Mouse (Mus musculus) lung, embryonic 15.5 days (tissue): ENCODE results near the gene Lgr6. TPM values are rescaled to one million over a fixed set of nuclear protein-coding genes. Genes with fewer than 3 reads are reported as not detected.

ENCODE experiments used
- ATAC-seq: fragments of 200-750 bp; cut with Nextera tagmentation; 2 replicates; pipeline ENCODE4 v1.8.0; 2017; ENCODE audit warnings: moderate number of reproducible peaks, borderline replicate concordance; ENCODE audit not compliant: low FRiP score, low TSS enrichment; ENCODE audit errors: extremely low read depth
- H3K27ac ChIP-seq: fragments of 300-500 bp; sonication (generic); 2 replicates; pipeline ENCODE4 v1.5.1; 2015; ENCODE audit warnings: moderate library complexity, mild to moderate bottlenecking, inconsistent platforms
- H3K27me3 ChIP-seq: fragments of 300-500 bp; sonication (generic); 2 replicates; pipeline ENCODE4 v1.6.1; 2015; ENCODE audit warnings: inconsistent platforms
- H3K36me3 ChIP-seq: fragments of 300-500 bp; sonication (generic); 2 replicates; pipeline ENCODE4 v1.6.1; 2015; ENCODE audit warnings: inconsistent platforms
- H3K4me1 ChIP-seq: fragments of 300-500 bp; sonication (generic); 2 replicates; pipeline ENCODE4 v1.6.1; 2015; ENCODE audit warnings: inconsistent platforms
- H3K4me2 ChIP-seq: fragments of 300-500 bp; sonication (generic); 2 replicates; pipeline ENCODE4 v1.6.1; 2015; ENCODE audit warnings: inconsistent platforms, mild to moderate bottlenecking, moderate library complexity
- H3K4me3 ChIP-seq: fragments of 300-500 bp; sonication (generic); 2 replicates; pipeline ENCODE4 v1.5.1; 2015; ENCODE audit warnings: mild to moderate bottlenecking, inconsistent platforms
- H3K9ac ChIP-seq: fragments of 300-500 bp; sonication (generic); 2 replicates; pipeline ENCODE4 v1.6.1; 2015; ENCODE audit warnings: inconsistent platforms
- H3K9me3 ChIP-seq: fragments of 300-500 bp; sonication (generic); 2 replicates; pipeline ENCODE4 v1.6.1; 2016; ENCODE audit warnings: inconsistent platforms
- WGBS: fragments of 180-500 bp; shearing (Covaris S2); methylation state at CpG from one replicate; pipeline ENCODE4 v1.1.7; 2015; 5-methylcytosine and 5-hydroxymethylcytosine counted together
- polyA plus RNA-seq: library from polyadenylated mRNA; unstranded; fragments of >200 nt; fragmentation: Nextera tagmentation; extraction: Ambion mirVana; gene quantifications from 2 replicates; pipeline ENCODE4 v1.2.1, GENCODE M21; 2015

Lgr6 gene
- polyA plus RNA-seq, 1 experiment from 2014 or later, result 11.6 TPM

DNA sequence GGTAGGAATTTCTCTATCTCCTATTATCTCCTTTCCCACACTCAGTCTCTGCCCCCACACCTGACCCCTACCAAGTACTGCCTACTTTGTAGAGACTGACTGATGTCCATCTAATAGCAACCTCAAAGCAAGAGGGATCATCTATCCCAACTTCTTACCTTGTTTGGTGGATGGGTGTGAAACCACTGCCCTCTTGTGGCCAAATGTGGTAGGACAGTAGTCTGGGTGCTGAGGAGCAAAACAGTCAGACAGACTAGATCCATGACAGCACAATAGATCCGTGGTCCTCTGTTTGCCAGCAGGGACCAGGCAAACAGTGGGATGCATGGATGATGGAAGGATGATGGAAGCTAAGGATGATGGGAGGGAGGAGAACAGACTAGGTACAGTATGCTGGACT lies 31.4 kb upstream of the Lgr6 start:
- H3K27me3 ChIP-seq, result no peaks in the 10 kb centered on the region
- 5% methylated on average over 1 of the region's 1 CpGs for WGBS

DNA sequence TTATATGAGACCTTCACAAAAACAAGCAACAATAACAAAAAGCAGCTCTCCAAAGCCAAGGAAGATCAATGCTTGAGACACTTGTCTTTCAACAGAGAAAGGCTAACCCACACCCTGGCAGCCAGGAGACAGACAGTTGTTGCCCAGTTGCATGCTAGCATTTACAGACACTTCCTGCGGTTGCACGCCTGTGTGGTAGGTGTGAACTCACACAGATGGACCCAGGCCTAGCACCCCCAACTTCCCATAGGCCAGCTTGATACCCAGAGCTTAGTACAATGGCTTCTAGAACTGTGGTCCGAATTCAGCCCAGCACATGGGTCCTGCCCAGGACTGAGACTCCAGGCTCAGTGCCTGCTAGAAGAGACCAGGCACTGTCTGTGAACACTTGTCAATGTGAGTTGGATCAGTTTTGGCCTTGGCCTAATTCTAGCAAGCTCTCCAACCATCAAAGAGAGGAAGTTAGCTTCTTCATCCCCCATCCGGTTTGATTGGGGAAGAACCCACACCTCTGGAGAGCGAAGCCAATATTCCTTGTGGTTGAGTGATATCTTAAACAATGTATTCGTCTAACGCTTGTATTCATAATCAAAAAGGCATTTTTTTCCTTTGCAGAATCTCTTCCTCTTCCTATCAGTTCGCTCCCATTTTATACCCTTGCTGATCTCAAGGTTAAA lies 30.2 kb upstream of the Lgr6 start:
- H3K9ac ChIP-seq, result no peak overlapping the region
- H3K4me3 ChIP-seq, result no peak overlapping the region
- WGBS, result 80% methylated on average over 8 of the region's 8 CpGs
- H3K4me2 ChIP-seq, result no peak overlapping the region
- no peak for ATAC-seq
- peaks cover 11% of the 10 kb centered on the region for H3K4me1 ChIP-seq
- H3K27me3 ChIP-seq, result no peaks in the 10 kb centered on the region
- H3K27ac ChIP-seq, result no peak overlapping the region
- no peaks in the 10 kb centered on the region for H3K9me3 ChIP-seq
- H3K36me3 ChIP-seq, result no peaks in the 10 kb centered on the region

More for the DNA sequence above, 31.4 kb upstream of the Lgr6 start:
- Histone ChIP-seq H3K9ac (no peak overlapping the region), H3K4me3 (no peak overlapping the region), H3K27ac (no peak overlapping the region), H3K36me3 (no peaks in the 10 kb centered on the region), H3K9me3 (no peaks in the 10 kb centered on the region), H3K4me2 (no peak overlapping the region), H3K4me1 (peaks cover 3% of the 10 kb centered on the region)
- ATAC-seq, result no peak

DNA sequence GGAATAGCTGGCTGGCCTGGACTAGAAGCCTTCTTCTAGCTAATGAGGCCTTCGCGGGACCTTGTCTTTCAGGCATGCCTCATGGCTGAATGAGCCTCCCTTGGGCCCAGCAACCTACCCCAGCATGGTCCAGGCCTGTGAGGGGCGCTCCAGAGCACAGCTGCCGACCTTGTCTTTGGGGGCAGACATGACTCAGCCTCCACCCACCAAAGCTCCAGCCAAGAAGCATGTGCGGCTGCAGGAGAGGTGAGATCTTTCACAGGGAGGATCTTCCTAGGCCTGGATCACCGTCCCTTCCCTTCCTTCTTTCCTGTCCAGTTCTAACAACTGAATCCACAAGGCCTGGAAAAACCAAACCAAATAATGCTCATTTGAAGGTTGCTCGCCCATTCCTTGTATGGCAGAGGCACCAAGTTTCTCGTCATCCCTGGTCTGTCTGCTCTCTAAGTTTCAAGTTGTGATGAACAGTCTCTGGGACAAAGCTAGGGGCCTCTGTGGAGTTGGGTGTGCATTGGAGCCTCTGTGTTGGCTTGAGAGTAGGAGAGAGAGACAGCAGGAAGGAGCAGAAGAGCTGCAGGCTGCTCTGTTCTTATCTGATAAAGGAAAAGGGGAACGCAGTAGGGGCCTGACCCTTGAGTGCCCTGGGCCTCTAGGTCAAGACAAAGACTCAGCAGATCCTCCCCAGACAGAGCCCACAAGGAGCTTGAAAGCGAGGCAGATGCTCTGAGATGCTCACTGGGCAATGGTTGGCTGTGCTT lies 28.8 kb upstream of the Lgr6 start:
- H3K27me3 ChIP-seq, result peaks cover 10% of the 10 kb centered on the region; the same call in 1 of the 2 replicates
- no peaks in the 10 kb centered on the region for H3K36me3 ChIP-seq
- WGBS, result 75% methylated on average over 10 of the region's 10 CpGs
- H3K4me3 ChIP-seq, result no peak overlapping the region
- peak overlapping the region; percentile 2; the same call in 1 of the 2 replicates for H3K4me2 ChIP-seq
- no peak overlapping the region for H3K9ac ChIP-seq
- H3K9me3 ChIP-seq, result no peaks in the 10 kb centered on the region
- H3K27ac ChIP-seq, result no peak overlapping the region
- peaks cover 11% of the 10 kb centered on the region for H3K4me1 ChIP-seq
- ATAC-seq, result no peak

DNA sequence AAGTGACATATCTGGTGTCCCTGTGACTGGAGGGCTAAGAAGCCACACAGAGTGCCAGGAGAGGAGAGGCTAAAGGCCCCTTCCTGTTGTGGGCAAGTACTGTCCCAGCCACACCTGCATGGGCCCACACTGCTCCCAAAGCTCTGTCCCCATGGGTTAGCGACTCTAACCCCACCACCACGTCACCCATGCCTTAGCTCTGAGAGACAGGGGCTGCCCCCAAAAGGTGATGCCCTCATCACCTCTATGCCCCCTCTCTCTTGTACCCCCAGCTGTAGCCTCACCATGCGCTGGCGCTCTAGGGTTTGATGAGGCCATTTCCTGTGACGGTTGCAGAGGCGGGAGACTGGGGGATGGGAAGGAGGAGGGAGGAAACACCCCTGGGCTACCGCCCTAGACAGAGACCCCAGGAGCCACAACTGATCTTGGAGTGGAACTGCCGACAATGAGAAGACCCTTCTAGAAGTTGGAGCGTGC lies 27.9 kb upstream of the Lgr6 start:
- Histone ChIP-seq H3K9ac (no peak overlapping the region), H3K27ac (no peak overlapping the region), H3K4me2 (no peak overlapping the region; the same call in 1 of the 2 replicates), H3K4me3 (no peak overlapping the region), H3K9me3 (no peaks in the 10 kb centered on the region), H3K27me3 (peaks cover 10% of the 10 kb centered on the region; the same call in 1 of the 2 replicates), H3K36me3 (no peaks in the 10 kb centered on the region), H3K4me1 (peaks cover 11% of the 10 kb centered on the region)
- 74% methylated on average over 9 of the region's 9 CpGs for WGBS
- ATAC-seq, result no peak

DNA sequence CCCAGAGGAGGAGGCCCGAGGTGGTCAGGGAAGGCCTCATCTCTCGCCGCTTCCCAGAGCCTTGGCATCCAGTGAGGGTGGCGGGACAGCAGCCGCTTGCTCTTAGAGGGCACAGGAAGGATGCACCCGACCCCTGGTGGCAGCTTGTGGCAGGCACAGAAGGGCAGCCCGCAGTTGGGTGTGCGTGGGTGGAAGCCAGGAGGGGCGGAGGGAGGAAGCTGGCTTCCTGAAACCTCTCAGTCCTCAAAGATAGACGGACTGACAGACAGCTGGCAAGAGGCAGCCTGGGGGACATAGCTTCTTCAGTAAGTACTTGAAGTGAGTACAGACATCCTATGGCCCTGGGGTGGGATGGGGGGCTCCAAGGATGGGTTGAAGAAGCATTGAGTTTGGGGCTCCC lies 27.4 kb upstream of the Lgr6 start, which contains the start of gene Ptpn7:
TSS of gene Ptpn7 (plus strand) at position 228 of the 400 bp plus-strand sequence.
- WGBS, result 21% methylated on average over 10 of the region's 10 CpGs
- H3K27me3 ChIP-seq, result peaks cover 10% of the 10 kb centered on the region; the same call in 1 of the 2 replicates
- peak within 1 kb of the TSS; percentile 2; the same call in 1 of the 2 replicates for H3K4me2 ChIP-seq
- H3K27ac ChIP-seq, result peak within 1 kb of the TSS; percentile 37
- H3K9me3 ChIP-seq, result no peaks in the 10 kb centered on the region
- peak; percentile 23; the same call in 1 of the 2 replicates for ATAC-seq
- no peaks in the 10 kb centered on the region for H3K36me3 ChIP-seq
- no peak within 1 kb of the TSS for H3K9ac ChIP-seq
- no peak within 1 kb of the TSS for H3K4me3 ChIP-seq
- peaks cover 11% of the 10 kb centered on the region for H3K4me1 ChIP-seq

DNA sequence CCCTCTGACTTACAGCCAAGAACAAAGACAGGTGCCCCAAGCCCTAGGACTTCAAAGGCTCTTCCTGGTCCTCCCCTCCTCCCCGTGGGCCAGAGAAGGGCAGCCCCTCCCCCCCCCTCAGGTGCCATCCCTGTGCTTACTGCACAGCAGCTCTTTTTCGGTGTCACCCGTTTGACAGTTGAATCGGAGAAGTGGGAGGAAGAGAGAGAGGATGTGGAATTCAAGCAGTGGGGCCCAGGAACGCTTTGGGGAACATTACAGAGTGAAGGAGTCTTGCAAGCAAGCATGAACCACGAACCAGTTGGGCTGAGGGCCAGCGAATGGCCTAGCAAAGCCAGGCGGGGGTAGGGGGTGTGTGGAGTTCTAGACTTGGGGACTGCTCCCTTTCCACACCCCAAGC lies 26.5 kb upstream of the Lgr6 start:
- H3K36me3 ChIP-seq, result no peaks in the 10 kb centered on the region
- no peak for ATAC-seq
- no peak overlapping the region for H3K4me3 ChIP-seq
- peaks cover 12% of the 10 kb centered on the region for H3K4me1 ChIP-seq
- WGBS, result 22% methylated on average over 8 of the region's 8 CpGs
- peaks cover 10% of the 10 kb centered on the region; the same call in 1 of the 2 replicates for H3K27me3 ChIP-seq
- H3K9me3 ChIP-seq, result no peaks in the 10 kb centered on the region
- H3K9ac ChIP-seq, result no peak overlapping the region
- peak overlapping the region; percentile 37 for H3K27ac ChIP-seq
- H3K4me2 ChIP-seq, result peak overlapping the region; percentile 20; the same call in 1 of the 2 replicates

DNA sequence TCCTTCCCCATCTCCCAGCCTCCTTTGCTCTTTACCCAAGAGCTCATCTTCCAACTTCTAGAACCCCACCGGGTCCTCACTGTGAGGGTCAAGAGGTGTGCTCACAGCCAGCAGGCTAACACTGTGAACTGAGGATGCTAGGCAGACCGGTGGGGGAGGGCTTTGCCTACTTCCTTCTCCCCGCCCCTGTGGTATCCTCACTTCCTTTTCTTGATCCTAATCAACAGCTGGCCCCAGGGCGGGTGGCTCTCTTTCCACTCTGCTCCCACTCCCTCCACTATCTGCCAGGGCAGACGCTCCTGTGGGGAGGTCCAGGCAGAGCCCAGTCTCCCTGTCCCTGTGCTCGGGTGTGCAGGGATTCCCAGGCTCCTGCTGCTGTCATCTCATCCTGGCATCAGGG lies 26.0 kb upstream of the Lgr6 start:
- peaks cover 18% of the 10 kb centered on the region for H3K4me1 ChIP-seq
- H3K4me3 ChIP-seq, result no peak overlapping the region
- no peak overlapping the region for H3K9ac ChIP-seq
- H3K36me3 ChIP-seq, result no peaks in the 10 kb centered on the region
- WGBS, result 19% methylated on average over 6 of the region's 6 CpGs
- H3K4me2 ChIP-seq, result peak overlapping the region; percentile 20; the same call in 1 of the 2 replicates
- H3K9me3 ChIP-seq, result no peaks in the 10 kb centered on the region
- 0 out of 2 replicates have a peak, but pooled peaks have one; percentile 11 for ATAC-seq
- H3K27ac ChIP-seq, result peak overlapping the region; percentile 37
- peaks cover 10% of the 10 kb centered on the region; the same call in 1 of the 2 replicates for H3K27me3 ChIP-seq

DNA sequence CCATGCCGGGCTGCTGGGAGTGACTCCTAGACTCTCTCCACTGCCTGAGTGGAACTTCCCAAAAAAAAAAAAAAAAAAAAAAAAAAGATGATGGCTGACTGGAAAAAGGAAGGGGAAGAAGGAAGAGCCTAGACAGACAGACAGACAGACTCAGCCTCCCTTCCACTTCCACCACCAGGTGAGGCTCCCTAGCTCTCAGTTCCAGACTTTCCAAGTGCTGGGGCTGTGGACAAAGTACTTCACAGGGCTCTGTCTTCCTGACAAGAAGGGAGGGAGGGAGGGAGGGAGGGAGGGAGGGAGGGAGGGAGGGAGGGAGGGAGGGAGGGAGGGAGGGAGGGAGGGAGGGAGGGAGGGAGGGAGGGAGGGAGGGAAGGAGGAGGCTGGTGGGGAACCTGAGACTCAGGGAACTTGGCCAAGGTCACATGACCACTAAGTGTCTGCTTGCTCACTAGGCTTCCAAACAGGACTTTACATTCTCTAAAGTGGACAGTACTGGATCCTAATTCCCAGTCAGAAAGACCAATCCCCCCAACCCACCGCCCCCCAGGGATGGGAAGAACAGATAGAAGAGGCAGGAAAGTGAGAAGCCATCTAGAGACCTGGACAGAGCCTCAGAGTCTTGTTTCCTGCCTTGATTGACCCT lies 25.4 kb upstream of the Lgr6 start:
- H3K9me3 ChIP-seq, result no peaks in the 10 kb centered on the region
- H3K9ac ChIP-seq, result no peak overlapping the region
- no peaks in the 10 kb centered on the region for H3K36me3 ChIP-seq
- no peak overlapping the region for H3K27ac ChIP-seq
- peak overlapping the region; percentile 20; the same call in 1 of the 2 replicates for H3K4me2 ChIP-seq
- no peak overlapping the region for H3K4me3 ChIP-seq
- ATAC-seq, result no peak
- H3K4me1 ChIP-seq, result peaks cover 22% of the 10 kb centered on the region
- 57% methylated on average over 2 of the region's 2 CpGs for WGBS
- H3K27me3 ChIP-seq, result peaks cover 11% of the 10 kb centered on the region; the same call in 1 of the 2 replicates

DNA sequence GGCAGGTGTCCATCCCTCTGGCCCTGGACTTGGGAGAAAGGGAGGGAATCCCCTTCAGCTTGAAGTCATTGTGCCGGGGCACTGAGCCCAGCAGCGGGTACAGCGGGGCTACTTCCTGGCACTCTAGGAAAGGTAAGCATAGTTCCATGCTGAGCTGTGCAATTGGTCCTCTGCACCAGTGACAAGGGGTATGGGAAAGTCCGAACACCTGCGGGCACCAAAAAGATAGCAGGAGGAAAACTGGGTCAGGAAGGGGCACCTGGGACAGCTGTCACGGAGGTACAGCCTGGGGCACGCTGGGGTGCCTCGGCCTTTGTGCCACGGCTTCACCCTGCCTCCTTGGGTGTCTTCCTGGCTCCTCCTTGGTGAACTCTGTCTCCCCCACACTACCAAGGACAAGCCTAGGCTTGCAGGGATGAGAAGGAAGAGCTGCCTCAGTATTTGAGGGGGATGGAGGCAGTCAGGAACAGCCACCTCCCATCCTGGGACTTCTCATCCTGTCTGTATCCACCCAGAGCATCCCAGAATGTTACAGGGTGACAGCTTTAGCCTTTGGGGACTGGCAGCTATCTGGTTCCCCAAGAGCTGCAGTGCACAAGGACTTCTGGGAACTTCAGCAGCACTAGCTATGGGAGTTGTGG lies 24.6 kb upstream of the Lgr6 start:
- Histone ChIP-seq H3K4me3 (no peak overlapping the region), H3K9me3 (no peaks in the 10 kb centered on the region), H3K36me3 (no peaks in the 10 kb centered on the region), H3K4me1 (peaks cover 22% of the 10 kb centered on the region), H3K27ac (no peak overlapping the region), H3K27me3 (peaks cover 15% of the 10 kb centered on the region; the same call in 1 of the 2 replicates), H3K9ac (no peak overlapping the region), H3K4me2 (no peak overlapping the region)
- no peak for ATAC-seq
- 71% methylated on average over 9 of the region's 9 CpGs for WGBS

DNA sequence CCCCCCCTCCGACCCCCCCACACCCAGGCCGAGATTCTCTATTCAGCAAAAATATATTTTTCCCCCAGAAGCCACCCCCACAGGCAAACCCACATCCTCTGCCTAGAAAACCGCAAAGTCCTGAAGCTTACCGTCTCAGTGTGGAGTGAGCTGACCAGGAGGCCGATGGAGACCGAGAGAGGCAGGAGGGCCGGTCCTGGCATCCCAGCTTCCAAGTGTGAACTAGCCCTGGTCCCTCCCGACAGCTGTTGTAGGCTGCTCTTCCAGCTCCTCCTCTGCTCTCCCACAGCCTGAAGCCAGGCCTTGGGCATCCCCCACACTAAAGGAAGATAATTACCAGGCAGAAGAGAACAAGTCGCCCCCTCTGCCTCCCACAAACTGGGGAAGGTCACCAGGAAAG lies 23.9 kb upstream of the Lgr6 start:
- H3K27ac ChIP-seq, result no peak overlapping the region
- peaks cover 22% of the 10 kb centered on the region for H3K4me1 ChIP-seq
- H3K27me3 ChIP-seq, result peaks cover 15% of the 10 kb centered on the region; the same call in 1 of the 2 replicates
- no peaks in the 10 kb centered on the region for H3K36me3 ChIP-seq
- H3K4me2 ChIP-seq, result no peak overlapping the region
- H3K9me3 ChIP-seq, result no peaks in the 10 kb centered on the region
- H3K4me3 ChIP-seq, result no peak overlapping the region
- 31% methylated on average over 9 of the region's 9 CpGs for WGBS
- ATAC-seq, result no peak
- no peak overlapping the region for H3K9ac ChIP-seq

DNA sequence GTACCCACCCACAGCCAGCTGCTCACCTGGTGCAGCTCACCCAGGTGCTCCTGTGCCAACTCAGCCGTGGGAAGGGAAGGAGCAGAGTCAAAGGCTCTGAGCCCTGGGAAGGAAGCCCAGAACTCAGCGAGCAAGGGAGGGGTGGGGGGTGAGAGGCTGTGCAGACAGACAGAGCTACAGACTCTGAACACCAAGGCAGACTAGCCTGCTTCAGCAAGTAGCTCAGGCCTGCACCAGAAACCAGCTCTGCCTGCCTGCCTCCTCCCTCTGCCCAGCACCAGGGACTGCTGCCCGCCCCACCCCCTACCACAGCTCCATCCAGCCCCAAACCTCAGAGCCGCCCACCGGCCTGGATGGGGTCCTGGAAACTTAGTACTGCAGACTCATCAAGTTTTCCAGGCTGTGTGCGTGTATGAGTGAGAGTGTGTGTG lies 22.9 kb upstream of the Lgr6 start:
- H3K4me2 ChIP-seq, result no peak overlapping the region
- WGBS, result 37% methylated on average over 6 of the region's 6 CpGs
- peaks cover 15% of the 10 kb centered on the region; the same call in 1 of the 2 replicates for H3K27me3 ChIP-seq
- H3K36me3 ChIP-seq, result no peaks in the 10 kb centered on the region
- peaks cover 22% of the 10 kb centered on the region for H3K4me1 ChIP-seq
- H3K27ac ChIP-seq, result no peak overlapping the region
- ATAC-seq, result 0 out of 2 replicates have a peak, but pooled peaks have one; percentile 6
- H3K4me3 ChIP-seq, result no peak overlapping the region
- no peaks in the 10 kb centered on the region for H3K9me3 ChIP-seq
- H3K9ac ChIP-seq, result no peak overlapping the region
